Mouse (Mus musculus): ENCODE results near the gene Atp6v1g2. TPM values are rescaled to one million over a fixed set of nuclear protein-coding genes. Genes with fewer than 3 reads are reported as not detected.

Atp6v1g2 gene
- polyA plus RNA-seq, 1 experiment, result 2.7 TPM

GRCm38 (mm10) chr17:35242015-35242941 lies 8.8 kb downstream of the Atp6v1g2 start:
- no peak for TF ChIP-seq GATA1 (IDR thresholded peaks at IDR 0.05; ENCODE audit: low read length)

GRCm38 (mm10) chr17:35243086-35243485 lies 9.6 kb downstream of the Atp6v1g2 start:
- no peak for TF ChIP-seq GATA1 (IDR thresholded peaks at IDR 0.05; ENCODE audit: low read length)

- no peak for TF ChIP-seq GATA1 (IDR thresholded peaks at IDR 0.05; ENCODE audit: low read length)
Measured at GRCm38 (mm10) chr17:35244999-35245398, 11.5 kb downstream of the Atp6v1g2 start.

GRCm38 (mm10) chr17:35245731-35246623 lies 12.5 kb downstream of the Atp6v1g2 start:
- no peak for TF ChIP-seq GATA1 (IDR thresholded peaks at IDR 0.05; ENCODE audit: low read length)

- TF ChIP-seq GATA1 (IDR thresholded peaks at IDR 0.05; ENCODE audit: low read length), result no peak
Measured at GRCm38 (mm10) chr17:35247144-35247543, 13.7 kb downstream of the Atp6v1g2 start.

- no peak for TF ChIP-seq GATA1 (IDR thresholded peaks at IDR 0.05; ENCODE audit: low read length)
Measured at GRCm38 (mm10) chr17:35248986-35249385, 15.5 kb downstream of the Atp6v1g2 start.

- TF ChIP-seq GATA1 (IDR thresholded peaks at IDR 0.05; ENCODE audit: low read length), result no peak
Measured at GRCm38 (mm10) chr17:35249451-35250197, 16.2 kb downstream of the Atp6v1g2 start.

- TF ChIP-seq GATA1 (IDR thresholded peaks at IDR 0.05; ENCODE audit: low read length), result no peak
Measured at GRCm38 (mm10) chr17:35250348-35251120, 17.1 kb downstream of the Atp6v1g2 start.

- no peak for TF ChIP-seq GATA1 (IDR thresholded peaks at IDR 0.05; ENCODE audit: low read length)
Measured at GRCm38 (mm10) chr17:35251162-35251719, 17.8 kb downstream of the Atp6v1g2 start.

- TF ChIP-seq GATA1 (IDR thresholded peaks at IDR 0.05; ENCODE audit: low read length), result no peak
Measured at GRCm38 (mm10) chr17:35251981-35252380, 18.5 kb downstream of the Atp6v1g2 start.

GRCm38 (mm10) chr17:35252619-35253292 lies 19.3 kb downstream of the Atp6v1g2 start:
- TF ChIP-seq GATA1 (IDR thresholded peaks at IDR 0.05; ENCODE audit: low read length), result no peak

- TF ChIP-seq GATA1 (IDR thresholded peaks at IDR 0.05; ENCODE audit: low read length), result no peak
Measured at GRCm38 (mm10) chr17:35253293-35254093, 20.0 kb downstream of the Atp6v1g2 start.
